Mouse (Mus musculus) ovary, postnatal 14 days (tissue): Measurements from ENCODE around the gene Lama4.

Experiments used
- DNase-seq: peaks from one replicate; pipeline ENCODE4 v3.0.0; 2022; ENCODE audit warnings: low spot score

The Lama4 gene

GRCm38 (mm10) chr10:38994719-38995450, 29.6 kb downstream of the Lama4 start:
- no peak for DNase-seq

- DNase-seq, result no peak
Observed at GRCm38 (mm10) chr10:38995896-38996295, 30.6 kb downstream of the Lama4 start.

DNA sequence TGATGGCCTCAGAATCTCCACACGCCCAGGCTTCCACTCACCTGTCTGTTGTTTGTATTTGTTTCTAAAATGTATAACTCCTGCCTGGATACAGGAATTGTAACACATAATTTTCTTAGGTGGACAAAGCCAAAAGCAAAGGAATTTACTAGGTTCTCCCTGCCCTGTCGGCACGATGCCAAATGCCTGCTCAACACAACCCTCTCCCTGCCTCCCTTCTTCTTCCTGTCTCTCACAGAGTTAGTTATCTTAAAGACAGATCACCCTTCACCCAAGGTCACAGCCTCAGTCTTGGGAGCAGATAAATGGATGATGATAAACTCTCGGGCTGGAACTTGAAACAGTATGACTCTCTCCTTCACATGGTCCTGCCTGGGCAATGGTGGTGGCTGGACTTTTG, 35.6 kb downstream of the Lama4 start:
- no peak for DNase-seq

GRCm38 (mm10) chr10:39002521-39002920, 37.2 kb downstream of the Lama4 start:
- no peak for DNase-seq

DNA sequence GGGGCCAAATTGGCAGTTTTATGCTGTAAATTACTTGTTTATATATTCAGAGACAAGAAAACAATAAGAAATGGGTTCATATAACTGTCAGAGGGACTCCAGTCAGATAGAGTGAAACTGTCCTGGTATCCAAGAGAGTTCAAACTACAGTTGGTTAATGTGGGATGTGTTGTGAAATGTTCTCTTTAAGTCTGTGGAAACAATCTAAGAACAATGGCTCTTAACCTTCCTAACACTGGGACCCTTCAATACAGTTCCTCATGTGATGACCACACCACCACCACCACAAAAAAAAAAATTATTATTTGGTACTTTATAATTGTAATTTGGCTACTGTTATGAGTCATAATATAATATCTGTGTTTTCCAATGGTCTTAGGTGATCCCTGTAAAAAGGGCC, 38.2 kb downstream of the Lama4 start:
- DNase-seq, result no peak

DNA sequence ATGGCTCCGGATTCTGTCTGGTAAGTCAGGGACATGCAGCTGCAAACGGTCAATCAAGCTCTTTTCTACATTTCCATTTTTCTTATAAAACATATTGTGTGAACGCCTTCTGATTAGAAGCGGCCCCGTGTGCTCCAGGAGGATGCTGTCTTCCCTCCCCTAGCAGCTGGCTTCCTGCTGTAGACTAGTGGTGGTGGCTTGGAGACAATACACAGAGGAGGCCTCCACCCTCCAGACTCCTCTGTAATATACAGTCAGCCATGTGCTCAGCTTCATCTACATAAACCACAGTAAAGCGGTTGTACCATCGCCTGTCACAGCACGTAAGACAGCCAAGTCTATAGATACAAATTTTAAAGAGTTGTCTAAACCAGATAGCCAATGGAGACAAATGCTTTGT, 40.2 kb downstream of the Lama4 start:
- no peak for DNase-seq

DNA sequence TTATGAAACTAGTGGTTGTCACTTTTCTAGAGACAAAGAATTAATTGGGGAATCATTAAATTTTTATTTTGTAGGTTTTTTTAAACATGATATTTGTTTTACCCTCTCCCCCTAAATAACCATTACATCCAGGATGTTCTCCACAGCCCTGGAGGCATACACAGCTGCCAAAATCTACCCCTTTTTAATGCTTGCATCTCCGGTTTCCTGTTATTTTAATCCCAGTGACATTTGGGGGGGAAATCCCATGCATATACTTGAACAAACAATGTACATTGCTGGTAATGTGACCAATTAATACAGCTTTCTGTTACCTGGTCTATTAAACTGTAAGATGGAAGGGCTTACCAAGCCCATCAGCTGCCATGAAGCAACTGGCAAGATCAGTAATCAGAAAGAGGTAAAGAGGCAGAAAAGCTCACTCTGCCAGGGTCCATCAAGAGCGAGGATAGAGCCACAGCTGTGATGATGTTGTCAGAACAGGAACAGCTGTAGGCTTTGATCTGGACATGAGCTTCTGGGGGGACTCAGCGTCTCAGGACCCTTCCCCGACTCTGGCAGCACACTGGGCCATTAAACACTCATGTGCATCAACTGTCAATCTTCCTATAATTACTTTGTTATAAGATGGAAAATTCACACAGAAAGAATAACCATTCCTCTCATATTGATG, 41.3 kb downstream of the Lama4 start:
- DNase-seq, result no peak

DNA sequence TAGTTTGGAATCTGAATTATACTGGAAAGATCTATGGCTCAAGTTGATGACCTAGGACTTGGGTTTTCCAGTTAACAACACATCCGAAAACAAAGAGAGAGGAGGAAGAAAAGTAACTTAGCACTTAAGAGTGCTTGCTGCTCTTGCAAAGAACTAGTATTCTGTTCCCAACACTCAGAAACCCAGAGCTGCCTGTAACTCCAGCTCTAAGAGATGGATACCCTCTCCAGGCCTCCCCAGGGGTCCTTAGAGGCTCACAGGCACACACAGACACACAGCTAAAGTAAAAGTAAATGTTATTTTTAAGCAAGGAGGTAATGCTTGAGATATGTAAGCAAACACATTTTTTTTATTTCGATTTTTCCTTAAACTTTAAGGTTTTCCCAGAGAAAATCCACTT, 49.5 kb downstream of the Lama4 start:
- no peak for DNase-seq

DNA sequence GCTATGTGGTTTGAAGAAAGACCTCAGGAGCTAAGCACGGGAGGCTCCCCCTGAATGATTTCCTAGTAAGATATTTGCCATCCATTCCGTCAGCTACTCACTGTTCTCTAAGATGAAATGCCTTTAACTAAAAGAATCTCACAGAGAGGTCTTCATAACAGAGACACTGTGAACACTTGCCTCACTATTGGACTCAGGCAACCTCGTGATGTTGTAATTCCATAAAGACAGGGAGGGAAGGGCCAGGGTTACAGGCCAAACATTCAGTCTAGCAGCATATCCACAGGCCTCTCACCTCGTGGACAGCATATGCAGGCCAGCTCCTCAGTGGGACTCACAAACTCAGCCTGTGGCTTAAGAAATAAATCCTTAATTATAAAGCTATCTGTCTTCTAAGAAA, 52.7 kb downstream of the Lama4 start:
- DNase-seq, result no peak

DNA sequence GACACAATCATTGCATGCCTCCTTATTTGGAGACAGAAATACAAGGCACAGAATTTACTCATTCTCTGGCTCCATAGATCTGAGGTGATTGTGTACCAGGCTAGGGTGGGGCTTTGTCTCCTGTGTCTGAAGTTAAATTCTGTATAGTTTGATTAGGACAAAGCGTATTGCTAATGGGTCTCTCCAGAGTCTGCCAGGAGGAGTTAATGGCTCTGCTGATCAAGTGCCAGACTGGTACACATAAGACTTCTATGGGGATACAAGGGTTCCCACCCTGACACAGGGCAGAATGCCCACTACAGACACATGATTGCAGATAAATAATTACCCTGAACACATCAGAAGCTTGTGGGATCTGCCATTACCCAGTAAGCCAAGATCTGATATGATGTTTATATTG, 53.3 kb downstream of the Lama4 start:
- no peak for DNase-seq

GRCm38 (mm10) chr10:39023618-39024256, 58.4 kb downstream of the Lama4 start:
- DNase-seq, result no peak

- no peak for DNase-seq
Observed at GRCm38 (mm10) chr10:39026529-39026928, 61.2 kb downstream of the Lama4 start.

- DNase-seq, result no peak
Observed at GRCm38 (mm10) chr10:39027058-39027457, 61.7 kb downstream of the Lama4 start.

- no peak for DNase-seq
Observed at GRCm38 (mm10) chr10:39028403-39028802, 63.1 kb downstream of the Lama4 start.

- DNase-seq, result no peak
Observed at GRCm38 (mm10) chr10:39029297-39030147, 64.2 kb downstream of the Lama4 start.

- DNase-seq, result no peak
Observed at GRCm38 (mm10) chr10:39030148-39030685, 64.9 kb downstream of the Lama4 start.

DNA sequence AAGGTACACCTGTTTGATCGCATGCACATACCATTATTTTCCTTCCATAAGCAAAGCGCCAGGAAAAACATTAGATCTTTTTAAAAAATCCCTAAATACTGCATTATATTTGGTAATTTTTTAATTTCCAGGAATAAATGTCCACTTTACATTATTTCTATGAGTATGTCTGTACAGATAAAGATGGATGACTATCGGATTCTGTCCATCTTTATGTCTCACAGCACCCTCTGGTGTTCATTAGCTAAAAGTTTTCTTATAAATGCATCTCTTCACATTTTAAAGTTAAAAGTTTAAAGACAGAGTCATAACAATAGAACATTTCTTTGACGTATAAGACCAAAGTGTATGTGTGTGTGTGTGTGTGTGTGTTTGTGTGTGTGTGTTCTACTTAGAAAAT, 74.2 kb downstream of the Lama4 start:
- no peak for DNase-seq

- DNase-seq, result no peak
Observed at GRCm38 (mm10) chr10:39040026-39040425, 74.7 kb downstream of the Lama4 start.

DNA sequence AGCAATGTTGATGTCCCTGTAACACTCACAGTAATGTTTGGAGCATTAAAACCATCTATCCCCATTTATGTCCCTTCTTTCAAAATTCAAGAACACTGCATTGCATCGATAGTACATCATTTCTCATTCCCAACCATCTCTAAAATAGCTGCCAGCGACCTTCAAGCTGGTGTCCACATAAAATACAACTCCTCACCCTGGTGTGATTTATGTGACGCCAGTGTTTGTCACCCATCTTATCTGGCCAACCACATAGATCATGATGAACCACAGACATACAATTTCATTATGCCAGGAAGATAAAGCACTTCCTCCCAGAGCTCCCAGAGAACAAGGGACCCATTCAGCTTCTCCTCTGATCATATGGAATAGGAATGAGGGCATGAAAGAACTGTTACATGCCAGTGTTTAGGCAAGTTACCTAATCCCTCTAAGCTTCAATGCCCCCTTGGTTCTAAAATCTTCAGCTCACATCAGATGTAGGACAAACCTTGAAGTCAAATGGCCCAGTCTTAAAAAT, 79.2 kb downstream of the Lama4 start:
- DNase-seq, result no peak

- DNase-seq, result no peak
Observed at GRCm38 (mm10) chr10:39045111-39045510, 79.8 kb downstream of the Lama4 start.

DNA sequence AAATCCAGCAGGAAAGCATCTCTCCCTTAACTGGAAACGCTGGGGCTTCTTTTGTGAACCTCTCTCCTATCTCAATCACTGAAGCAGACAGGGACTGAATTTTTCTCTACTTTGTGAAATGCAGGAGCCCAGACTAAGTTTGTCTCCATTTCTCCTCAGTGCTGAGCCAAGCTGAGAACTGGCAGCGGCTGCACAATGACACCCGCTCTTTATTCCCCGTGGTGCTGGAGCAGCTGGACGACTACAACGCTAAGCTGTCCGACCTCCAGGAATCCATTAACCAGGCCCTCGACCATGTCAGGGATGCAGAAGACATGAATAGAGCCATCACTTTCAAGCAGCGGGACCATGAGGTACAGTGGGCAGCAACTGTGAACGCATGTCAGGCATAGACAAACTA, 82.5 kb downstream of the Lama4 start:
- DNase-seq, result no peak
